Mouse (Mus musculus): Measurements from ENCODE around the gene Gm28230.

DNA sequence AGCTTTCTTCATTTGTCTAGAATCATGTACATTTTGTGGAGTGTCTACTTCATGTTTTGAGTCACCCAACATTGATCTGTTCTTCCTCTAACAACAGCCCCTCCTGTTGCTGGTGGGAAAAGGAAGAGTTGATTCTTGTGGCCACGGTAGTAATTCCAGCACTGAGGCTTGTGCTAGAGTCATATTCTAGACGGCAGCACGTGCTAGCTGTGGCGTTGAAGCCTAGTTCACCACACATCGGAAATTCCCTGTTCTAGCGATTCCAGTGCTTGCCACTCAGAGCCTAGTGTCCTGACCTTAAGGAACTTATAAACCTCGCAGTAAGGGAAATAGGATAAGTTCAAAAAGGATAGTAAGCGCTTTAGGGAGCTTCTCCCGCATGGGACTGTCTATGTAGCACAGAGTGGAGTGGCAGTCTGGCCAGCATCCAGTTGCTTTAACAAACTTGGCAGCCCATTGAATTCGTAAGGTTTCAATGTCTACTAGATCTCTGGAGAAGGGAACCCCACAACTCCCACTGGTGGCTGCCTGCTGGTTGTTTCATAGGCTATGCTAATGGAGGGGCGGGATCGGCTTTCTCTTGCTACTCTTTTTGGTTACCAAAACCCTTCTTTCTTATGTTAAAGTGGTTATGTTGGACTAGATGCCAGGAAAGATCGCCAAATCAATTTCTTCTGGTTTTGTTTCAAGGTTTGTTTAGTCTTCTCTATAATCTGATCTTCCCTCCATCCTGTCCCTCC lies 51.2 kb downstream of the Gm28230 start:
- TF ChIP-seq CTCF (IDR thresholded peaks at IDR 0.05) (no peak), POLR2A (IDR thresholded peaks at IDR 0.05; ENCODE audit: insufficient read depth, low read depth, low read length) (no peak)
